Mouse (Mus musculus) neural tube, embryonic 11.5 days (tissue): ENCODE results near the gene Rho. TPM values are rescaled to one million over a fixed set of nuclear protein-coding genes. Genes with fewer than 3 reads are reported as not detected.

ENCODE experiments used
- ATAC-seq: fragments of 200-750 bp; cut with Nextera tagmentation; 2 replicates; pipeline ENCODE4 v1.8.0; 2017; ENCODE audit warnings: moderate number of reproducible peaks, mild to moderate bottlenecking, moderate TSS enrichment, moderate library complexity; ENCODE audit not compliant: insufficient read depth, low FRiP score, low TSS enrichment
- DNase-seq: peaks from one replicate; pipeline ENCODE4 v3.0.0-alpha.2; 2015; ENCODE audit warnings: low spot score
- H3K27ac ChIP-seq: fragments of 300-500 bp; sonication (generic); 2 replicates; pipeline ENCODE4 v1.5.1; 2014; ENCODE audit warnings: low read depth, mild to moderate bottlenecking, low read length
- H3K27me3 ChIP-seq: fragments of 300-500 bp; sonication (generic); 2 replicates; pipeline ENCODE4 v1.6.1; 2014; ENCODE audit warnings: mild to moderate bottlenecking, low read length, mixed read lengths; ENCODE audit not compliant: control insufficient read depth, insufficient read depth
- H3K36me3 ChIP-seq: fragments of 300-500 bp; sonication (generic); 2 replicates; pipeline ENCODE4 v1.6.1; 2014; ENCODE audit warnings: mild to moderate bottlenecking, low read length, moderate library complexity, mixed read lengths; ENCODE audit not compliant: control insufficient read depth, insufficient read depth
- H3K4me1 ChIP-seq: fragments of 300-500 bp; sonication (generic); 2 replicates; pipeline ENCODE4 v1.6.1; 2014; ENCODE audit warnings: low read length, mixed read lengths; ENCODE audit not compliant: control insufficient read depth, insufficient read depth
- H3K4me2 ChIP-seq: fragments of 300-500 bp; sonication (generic); 2 replicates; pipeline ENCODE4 v1.6.1; 2014; ENCODE audit warnings: low read depth, mild to moderate bottlenecking, moderate library complexity
- H3K4me3 ChIP-seq: fragments of 300-500 bp; sonication (generic); 2 replicates; pipeline ENCODE4 v1.5.1; 2014; ENCODE audit warnings: low read depth, low read length
- H3K9ac ChIP-seq: fragments of 300-500 bp; sonication (generic); 2 replicates; pipeline ENCODE4 v1.6.1; 2014; ENCODE audit warnings: mild to moderate bottlenecking, low read length
- H3K9me3 ChIP-seq: fragments of 300-500 bp; sonication (generic); 2 replicates; pipeline ENCODE4 v1.6.1; 2016; ENCODE audit warnings: low read length; ENCODE audit not compliant: control insufficient read depth
- WGBS: fragments of 180-500 bp; shearing (Covaris S2); extraction: QIAGEN DNeasy Blood & Tissue Kit; methylation state at CpG from one replicate; pipeline ENCODE4 v1.1.7; 2014; 5-methylcytosine and 5-hydroxymethylcytosine counted together
- polyA plus RNA-seq: library from polyadenylated mRNA; unstranded; fragments of >200 nt; fragmentation: Nextera tagmentation; extraction: Ambion mirVana; gene quantifications from 2 replicates; pipeline ENCODE4 v1.2.1, GENCODE M21; 2014

The Rho gene
- not detected in 2 replicates for polyA plus RNA-seq

DNA sequence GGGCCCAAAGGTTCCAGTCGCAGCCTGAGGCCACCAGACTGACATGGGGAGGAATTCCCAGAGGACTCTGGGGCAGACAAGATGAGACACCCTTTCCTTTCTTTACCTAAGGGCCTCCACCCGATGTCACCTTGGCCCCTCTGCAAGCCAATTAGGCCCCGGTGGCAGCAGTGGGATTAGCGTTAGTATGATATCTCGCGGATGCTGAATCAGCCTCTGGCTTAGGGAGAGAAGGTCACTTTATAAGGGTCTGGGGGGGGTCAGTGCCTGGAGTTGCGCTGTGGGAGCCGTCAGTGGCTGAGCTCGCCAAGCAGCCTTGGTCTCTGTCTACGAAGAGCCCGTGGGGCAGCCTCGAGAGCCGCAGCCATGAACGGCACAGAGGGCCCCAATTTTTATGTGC lies at the start of gene Rho:
Gene Rho (plus strand): TSS at position 110 of the 400 bp plus-strand sequence.
- H3K27ac ChIP-seq = no peak within 1 kb of the TSS
- H3K4me3 ChIP-seq = no peak within 1 kb of the TSS
- no peaks in the 10 kb centered on the region for H3K36me3 ChIP-seq
- H3K27me3 ChIP-seq = no peaks in the 10 kb centered on the region
- 88% methylated on average over 14 of the region's 14 CpGs for WGBS
- ATAC-seq = no peak
- no peaks in the 10 kb centered on the region for H3K4me1 ChIP-seq
- DNase-seq = no peak
- H3K9me3 ChIP-seq = no peaks in the 10 kb centered on the region
- H3K9ac ChIP-seq = no peak within 1 kb of the TSS
- no peak within 1 kb of the TSS for H3K4me2 ChIP-seq

DNA sequence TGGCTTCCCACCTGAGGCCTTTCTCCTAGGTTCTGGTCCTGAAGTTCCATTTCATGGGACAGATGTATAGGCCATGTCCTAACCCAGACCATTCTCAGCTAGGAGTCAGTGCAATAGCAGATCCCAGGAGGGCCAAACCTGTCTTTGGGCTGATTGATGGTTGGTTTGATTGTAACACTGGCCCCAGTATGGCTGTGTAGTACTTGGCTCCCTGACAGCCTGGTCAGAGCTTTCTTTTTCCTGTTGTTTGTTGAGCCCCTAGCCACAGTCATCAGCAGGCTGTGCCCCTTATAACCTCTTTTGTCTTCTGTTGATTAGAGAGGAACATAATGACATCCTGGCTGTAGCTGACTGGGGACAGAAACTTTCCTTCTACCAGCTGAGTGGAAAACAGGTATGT lies 47.5 kb upstream of the Rho start:
- Histone ChIP-seq H3K27ac (no peak overlapping the region), H3K9ac (no peak overlapping the region), H3K27me3 (no peaks in the 10 kb centered on the region), H3K4me3 (no peak overlapping the region), H3K4me2 (no peak overlapping the region), H3K4me1 (no peaks in the 10 kb centered on the region), H3K9me3 (no peaks in the 10 kb centered on the region), H3K36me3 (peaks cover 3% of the 10 kb centered on the region)
- no peak for ATAC-seq
- no peak for DNase-seq

DNA sequence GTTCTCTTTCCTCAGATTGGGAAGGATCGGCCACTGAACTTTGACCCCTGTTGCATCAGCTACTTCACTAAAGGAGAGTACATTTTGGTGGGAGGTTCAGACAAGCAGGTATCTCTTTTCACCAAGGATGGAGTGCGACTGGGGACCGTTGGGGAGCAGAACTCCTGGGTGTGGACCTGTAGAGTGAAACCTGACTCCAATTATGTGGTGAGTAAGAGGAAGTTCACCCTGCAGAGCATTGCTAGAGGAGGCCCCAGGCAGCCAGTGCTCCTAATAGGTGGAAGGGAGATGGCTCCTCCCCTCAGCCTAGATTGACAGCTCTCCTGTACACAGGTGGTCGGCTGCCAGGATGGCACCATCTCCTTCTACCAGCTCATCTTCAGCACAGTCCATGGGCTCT lies 44.7 kb upstream of the Rho start:
- Histone ChIP-seq H3K9me3 (no peaks in the 10 kb centered on the region), H3K4me2 (no peak overlapping the region), H3K9ac (no peak overlapping the region), H3K36me3 (peaks cover 3% of the 10 kb centered on the region), H3K4me1 (no peaks in the 10 kb centered on the region; the same call in 1 of the 2 replicates), H3K27me3 (no peaks in the 10 kb centered on the region), H3K4me3 (no peak overlapping the region), H3K27ac (no peak overlapping the region)
- WGBS = 65% methylated on average over 4 of the region's 4 CpGs
- DNase-seq = no peak
- no peak for ATAC-seq

GRCm38 (mm10) chr6:115888296-115888695 lies 43.3 kb upstream of the Rho start:
- DNase-seq (no peak), ATAC-seq (no peak)
- Histone ChIP-seq H3K4me3 (no peak overlapping the region), H3K27me3 (no peaks in the 10 kb centered on the region), H3K36me3 (peaks cover 3% of the 10 kb centered on the region), H3K4me1 (no peaks in the 10 kb centered on the region; the same call in 1 of the 2 replicates), H3K4me2 (no peak overlapping the region), H3K9me3 (no peaks in the 10 kb centered on the region), H3K27ac (no peak overlapping the region), H3K9ac (no peak overlapping the region)
- 97% methylated on average over 3 of the region's 3 CpGs for WGBS

- 87% methylated on average over 8 of the region's 8 CpGs for WGBS
- Histone ChIP-seq H3K36me3 (peaks cover 2% of the 10 kb centered on the region; the same call in 1 of the 2 replicates), H3K27me3 (no peaks in the 10 kb centered on the region), H3K27ac (no peak overlapping the region), H3K9me3 (no peaks in the 10 kb centered on the region), H3K4me2 (no peak overlapping the region), H3K9ac (0 out of 2 replicates have a peak overlapping the region, but pooled peaks have one; percentile 7), H3K4me1 (no peaks in the 10 kb centered on the region; the same call in 1 of the 2 replicates), H3K4me3 (no peak overlapping the region)
- ATAC-seq (no peak), DNase-seq (no peak)
Observed at GRCm38 (mm10) chr6:115890601-115891000, 40.9 kb upstream of the Rho start.

- Histone ChIP-seq H3K9ac (no peak overlapping the region), H3K27me3 (no peaks in the 10 kb centered on the region), H3K4me2 (no peak overlapping the region), H3K4me1 (no peaks in the 10 kb centered on the region; the same call in 1 of the 2 replicates), H3K36me3 (no peaks in the 10 kb centered on the region; the same call in 1 of the 2 replicates), H3K4me3 (no peak overlapping the region), H3K27ac (no peak overlapping the region), H3K9me3 (no peaks in the 10 kb centered on the region)
- ATAC-seq (no peak), DNase-seq (no peak)
- WGBS = 81% methylated on average over 6 of the region's 6 CpGs
Observed at GRCm38 (mm10) chr6:115891061-115891460, 40.5 kb upstream of the Rho start.

DNA sequence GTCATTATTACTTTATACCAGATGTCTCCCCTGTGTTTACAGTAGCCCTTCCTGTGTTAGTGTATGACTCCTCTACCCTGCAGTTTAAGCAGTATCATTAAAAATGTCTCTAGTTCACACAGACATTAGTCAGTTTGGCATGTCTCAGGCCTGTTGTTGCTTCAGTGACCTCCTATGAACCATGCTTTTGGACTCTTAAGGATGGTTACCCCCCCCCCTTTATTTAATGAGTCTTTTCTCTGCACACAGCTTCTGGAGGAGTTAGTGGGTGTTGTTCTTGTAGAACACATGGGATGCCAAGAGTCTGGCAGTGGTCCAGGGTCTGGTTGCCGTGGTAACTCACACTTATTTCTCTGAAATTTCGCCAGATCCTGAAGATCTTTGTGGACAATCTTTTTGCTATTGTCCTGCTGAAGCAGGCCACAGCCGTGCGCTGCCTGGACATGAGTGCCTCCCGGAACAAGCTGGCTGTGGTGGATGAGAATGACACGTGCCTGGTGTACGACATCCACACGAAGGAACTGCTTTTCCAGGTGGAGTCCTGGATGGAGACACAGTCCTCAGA lies 40.0 kb upstream of the Rho start:
- no peaks in the 10 kb centered on the region for H3K27me3 ChIP-seq
- no peaks in the 10 kb centered on the region; the same call in 1 of the 2 replicates for H3K4me1 ChIP-seq
- no peaks in the 10 kb centered on the region; the same call in 1 of the 2 replicates for H3K36me3 ChIP-seq
- H3K9ac ChIP-seq = no peak overlapping the region; the same call in 1 of the 2 replicates
- WGBS = 67% methylated on average over 8 of the region's 8 CpGs
- H3K27ac ChIP-seq = no peak overlapping the region
- no peak overlapping the region for H3K4me3 ChIP-seq
- peak; percentile 20; the same call in 1 of the 2 replicates for ATAC-seq
- no peaks in the 10 kb centered on the region for H3K9me3 ChIP-seq
- no peak overlapping the region for H3K4me2 ChIP-seq
- DNase-seq = peak; percentile 60

GRCm38 (mm10) chr6:115892363-115892762 lies 39.2 kb upstream of the Rho start:
- Histone ChIP-seq H3K36me3 (no peaks in the 10 kb centered on the region; the same call in 1 of the 2 replicates), H3K4me3 (no peak overlapping the region), H3K9ac (no peak overlapping the region), H3K9me3 (no peaks in the 10 kb centered on the region), H3K27ac (no peak overlapping the region), H3K27me3 (no peaks in the 10 kb centered on the region), H3K4me2 (no peak overlapping the region), H3K4me1 (no peaks in the 10 kb centered on the region; the same call in 1 of the 2 replicates)
- DNase-seq (no peak), ATAC-seq (no peak)
- WGBS = 78% methylated on average over 3 of the region's 3 CpGs

DNA sequence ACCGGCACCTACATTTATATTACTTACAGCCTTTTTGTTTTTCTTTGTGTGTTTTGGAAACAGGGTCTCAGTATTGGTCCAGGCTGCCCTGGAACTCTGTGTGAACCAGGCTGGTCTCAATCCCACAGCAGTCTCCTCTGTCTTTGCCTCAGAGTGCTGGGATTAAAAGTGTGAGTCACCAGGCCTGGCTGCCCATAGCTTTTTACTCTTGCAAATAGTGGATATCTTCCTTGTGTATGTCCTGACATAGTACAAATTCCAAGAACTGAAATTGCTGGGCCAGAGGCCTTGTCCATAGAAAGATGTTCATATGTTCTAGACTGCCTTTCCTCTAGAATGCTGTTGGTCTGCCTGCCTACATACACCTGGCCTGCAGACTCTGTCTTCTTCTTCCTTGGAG lies 35.2 kb upstream of the Rho start:
- H3K27me3 ChIP-seq = no peaks in the 10 kb centered on the region
- H3K4me2 ChIP-seq = no peak overlapping the region
- H3K9me3 ChIP-seq = no peaks in the 10 kb centered on the region
- H3K27ac ChIP-seq = no peak overlapping the region
- H3K4me1 ChIP-seq = no peaks in the 10 kb centered on the region; the same call in 1 of the 2 replicates
- H3K9ac ChIP-seq = no peak overlapping the region
- no peak for DNase-seq
- 58% methylated on average over 1 of the region's 1 CpGs for WGBS
- H3K36me3 ChIP-seq = peaks cover 3% of the 10 kb centered on the region; the same call in 1 of the 2 replicates
- no peak for ATAC-seq
- H3K4me3 ChIP-seq = no peak overlapping the region
